Mouse (Mus musculus) hematopoietic stem cell, adult 5-6 weeks (primary cell): Measurements from ENCODE around the gene Gm45021. TPM values are rescaled to one million over a fixed set of nuclear protein-coding genes. Genes with fewer than 3 reads are reported as not detected.

ENCODE experiments used
- total RNA-seq: library from RNA; stranded (forward); fragments of 172-1452, 232-1000 nt; gene quantifications from 2 replicates; pipeline ENCODE4 v1.2.3, GENCODE M21; 2017

Gene Gm45021
- total RNA-seq, 1 experiment from 2014 or later = not detected

Other genes with a start within 250 kb of the Gm45021 start
- 12.4 and 16.3 TPM in 2 replicates for gene Krba1, start 194.0 kb upstream of the Gm45021 start, total RNA-seq
- gene Zfp467, start 143.8 kb upstream of the Gm45021 start, total RNA-seq = 8.6 and 9.8 TPM in 2 replicates
- 0.19 TPM in 1 of 2 replicates, not detected in the other for gene Sspo, start 141.4 kb upstream of the Gm45021 start, total RNA-seq
- gene Atp6v0e2, start 52.0 kb upstream of the Gm45021 start, total RNA-seq = 0.44 TPM in 1 of 2 replicates, not detected in the other
- gene Lrrc61, start 34.8 kb upstream of the Gm45021 start, total RNA-seq = 4.7 and 5.1 TPM in 2 replicates
- gene Rarres2, start 16.8 kb upstream of the Gm45021 start, total RNA-seq = not detected in 2 replicates
- 30.1 and 32.0 TPM in 2 replicates for gene Repin1, start 4.3 kb downstream of the Gm45021 start, total RNA-seq
- 10.0 TPM in 1 of 2 replicates, not detected in the other for gene Gm44965, start 4.3 kb downstream of the Gm45021 start, total RNA-seq
- 6.1 and 8.4 TPM in 2 replicates for gene Zfp775, start 12.5 kb downstream of the Gm45021 start, total RNA-seq
- gene AI854703, start 37.2 kb downstream of the Gm45021 start, total RNA-seq = 2.0 and 2.6 TPM in 2 replicates
- gene Gimap8, start 57.6 kb downstream of the Gm45021 start, total RNA-seq = 52.3 and 68.2 TPM in 2 replicates
- gene Gimap9, start 86.5 kb downstream of the Gm45021 start, total RNA-seq = 83.6 and 95.8 TPM in 2 replicates
- gene Gimap4, start 94.9 kb downstream of the Gm45021 start, total RNA-seq = 30.6 and 35.7 TPM in 2 replicates
- 416 and 544 TPM in 2 replicates for gene Gimap6, start 118.6 kb downstream of the Gm45021 start, total RNA-seq
- 100 and 477 TPM in 2 replicates for gene Gm28053, start 129.0 kb downstream of the Gm45021 start, total RNA-seq
- 11.0 and 25.5 TPM in 2 replicates for gene Gimap7, start 129.0 kb downstream of the Gm45021 start, total RNA-seq
- 122 and 153 TPM in 2 replicates for gene Gimap1, start 149.4 kb downstream of the Gm45021 start, total RNA-seq
- 39.8 and 45.8 TPM in 2 replicates for gene Gimap5, start 156.6 kb downstream of the Gm45021 start, total RNA-seq
- gene Gimap3, start 181.2 kb downstream of the Gm45021 start, total RNA-seq = 2.4 and 7.8 TPM in 2 replicates